Mouse (Mus musculus) erythroblast, embryonic 14.5 days (primary cell): ENCODE results near the gene Sap30. TPM values are rescaled to one million over a fixed set of nuclear protein-coding genes. Genes with fewer than 3 reads are reported as not detected.

Source experiments
- H3K27me3 ChIP-seq: 2 replicates; pipeline ENCODE4 v1.6.1; 2012; ENCODE audit warnings: inconsistent platforms; ENCODE audit not compliant: control insufficient read depth
- H3K36me3 ChIP-seq: 2 replicates; pipeline ENCODE4 v1.6.1; 2012; ENCODE audit warnings: mild to moderate bottlenecking, inconsistent platforms; ENCODE audit not compliant: control insufficient read depth
- H3K4me1 ChIP-seq: 2 replicates; pipeline ENCODE4 v1.6.1; 2012; ENCODE audit warnings: inconsistent platforms; ENCODE audit not compliant: control insufficient read depth
- H3K4me3 ChIP-seq: replicated peaks from 2 replicates; pipeline ENCODE3; 2012; ENCODE audit warnings: moderate library complexity, mild to moderate bottlenecking, inconsistent platforms
- H3K9me3 ChIP-seq: 2 replicates; pipeline ENCODE4 v1.6.1; 2012; ENCODE audit warnings: low read length, inconsistent platforms, mixed read lengths; ENCODE audit not compliant: control insufficient read depth
- GATA1 ChIP-seq: IDR thresholded peaks from 2 replicates; pipeline ENCODE4 v1.6.1; 2012; ENCODE audit warnings: low read length, inconsistent platforms, mixed read lengths
- TAL1 ChIP-seq: IDR thresholded peaks from 3 replicates; pipeline ENCODE4 v1.6.1; 2012; ENCODE audit warnings: low read length, inconsistent platforms, mixed read lengths
- polyA plus RNA-seq: library from polyadenylated mRNA; stranded (reverse); fragments of >175 nt; gene quantifications from 2 replicates; pipeline ENCODE4 v1.2.3, GENCODE M21; 2012

The Sap30 gene
- polyA plus RNA-seq, 1 experiment, result 2.0 TPM

GRCm38 (mm10) chr8:57503641-57504040, 16.0 kb upstream of the Sap30 start:
- peaks cover 38% of the 10 kb centered on the region for H3K4me1 ChIP-seq
- no peak overlapping the region for H3K4me3 ChIP-seq
- H3K9me3 ChIP-seq, result no peaks in the 10 kb centered on the region
- TF ChIP-seq TAL1 (no peak), GATA1 (no peak)
- H3K36me3 ChIP-seq, result peaks cover 12% of the 10 kb centered on the region
- H3K27me3 ChIP-seq, result no peaks in the 10 kb centered on the region

DNA sequence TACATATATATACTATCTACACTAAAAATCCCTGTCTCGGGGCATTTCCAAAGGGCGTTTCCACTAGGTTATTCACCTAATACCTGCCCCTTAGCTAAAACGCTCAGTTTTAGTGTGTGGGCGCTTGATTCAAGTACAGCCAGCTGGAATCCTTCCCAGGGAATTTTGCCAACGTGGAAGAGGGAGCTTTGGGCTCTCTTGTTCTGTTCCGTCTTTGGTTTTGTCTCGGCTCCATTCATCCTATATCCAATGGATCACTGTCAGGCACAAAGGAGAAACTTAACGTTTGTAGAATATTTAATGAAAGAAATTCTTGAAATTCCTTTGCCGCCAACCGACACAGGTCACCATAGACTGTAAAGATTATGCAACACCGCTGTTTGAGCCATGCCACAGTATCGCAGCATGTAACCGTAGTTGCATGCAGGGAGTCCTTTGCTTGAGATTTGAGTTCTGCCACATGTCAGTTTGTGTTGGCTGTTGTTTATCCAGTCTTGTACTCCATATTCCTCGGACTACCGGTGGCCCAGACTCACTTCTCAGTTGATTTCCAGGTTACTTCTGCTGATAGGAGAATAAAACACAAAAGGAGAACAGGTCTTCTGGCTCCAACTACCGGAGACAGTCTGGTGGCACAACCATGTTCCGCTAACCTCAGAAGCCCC, 11.3 kb upstream of the Sap30 start:
- TF ChIP-seq TAL1 (no peak), GATA1 (no peak)
- H3K4me3 ChIP-seq, result no peak overlapping the region
- H3K27me3 ChIP-seq, result no peaks in the 10 kb centered on the region
- peaks cover 2% of the 10 kb centered on the region; the same call in 1 of the 2 replicates for H3K36me3 ChIP-seq
- peaks cover 6% of the 10 kb centered on the region for H3K4me1 ChIP-seq
- H3K9me3 ChIP-seq, result no peaks in the 10 kb centered on the region

- Histone ChIP-seq H3K9me3 (no peaks in the 10 kb centered on the region), H3K36me3 (peaks cover 2% of the 10 kb centered on the region; the same call in 1 of the 2 replicates), H3K4me1 (peaks cover 6% of the 10 kb centered on the region), H3K27me3 (no peaks in the 10 kb centered on the region), H3K4me3 (no peak overlapping the region)
- TF ChIP-seq TAL1 (no peak), GATA1 (no peak)
Observed at GRCm38 (mm10) chr8:57498494-57498846, 10.8 kb upstream of the Sap30 start.

GRCm38 (mm10) chr8:57491873-57492272, 4.2 kb upstream of the Sap30 start:
- Histone ChIP-seq H3K4me3 (no peak overlapping the region), H3K9me3 (no peaks in the 10 kb centered on the region), H3K4me1 (peaks cover 37% of the 10 kb centered on the region), H3K27me3 (no peaks in the 10 kb centered on the region), H3K36me3 (peaks cover 2% of the 10 kb centered on the region; the same call in 1 of the 2 replicates)
- TF ChIP-seq GATA1 (no peak), TAL1 (no peak)

- Histone ChIP-seq H3K36me3 (peaks cover 4% of the 10 kb centered on the region), H3K9me3 (no peaks in the 10 kb centered on the region), H3K4me1 (peaks cover 50% of the 10 kb centered on the region), H3K4me3 (no peak overlapping the region), H3K27me3 (no peaks in the 10 kb centered on the region)
- TF ChIP-seq GATA1 (no peak), TAL1 (no peak)
Observed at GRCm38 (mm10) chr8:57489896-57490295, 2.2 kb upstream of the Sap30 start.

DNA sequence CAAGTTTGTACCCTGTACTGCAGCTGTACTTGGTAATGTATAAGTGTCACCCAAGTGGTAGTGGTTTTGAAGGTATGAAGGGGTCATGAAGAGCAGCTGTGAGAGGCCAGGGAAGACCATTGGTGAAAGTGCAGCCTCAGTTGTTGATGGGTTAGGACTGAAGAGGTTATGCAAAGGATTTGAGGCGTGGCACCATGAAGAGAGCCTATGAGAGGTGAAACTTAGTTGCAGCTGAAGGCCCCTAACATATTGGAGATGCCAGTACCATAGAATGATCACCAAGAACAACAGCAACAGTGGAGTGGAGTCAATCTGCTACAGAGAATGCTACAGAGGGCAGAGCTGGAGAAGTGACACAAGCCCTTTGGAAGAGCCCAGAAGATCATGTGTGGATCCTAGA, 1.7 kb upstream of the Sap30 start:
- H3K4me1 ChIP-seq, result peaks cover 48% of the 10 kb centered on the region
- no peaks in the 10 kb centered on the region for H3K27me3 ChIP-seq
- H3K4me3 ChIP-seq, result no peak overlapping the region
- no peaks in the 10 kb centered on the region for H3K9me3 ChIP-seq
- TF ChIP-seq GATA1 (no peak), TAL1 (no peak)
- H3K36me3 ChIP-seq, result peaks cover 4% of the 10 kb centered on the region

- peaks cover 47% of the 10 kb centered on the region for H3K4me1 ChIP-seq
- TF ChIP-seq TAL1, result no peak
- TF ChIP-seq GATA1, result no peak
- H3K4me3 ChIP-seq, result peak overlapping the region; percentile 96
- no peaks in the 10 kb centered on the region for H3K27me3 ChIP-seq
- H3K9me3 ChIP-seq, result no peaks in the 10 kb centered on the region
- H3K36me3 ChIP-seq, result peaks cover 6% of the 10 kb centered on the region
Observed at GRCm38 (mm10) chr8:57488312-57488765, 679 bp upstream of the Sap30 start.

DNA sequence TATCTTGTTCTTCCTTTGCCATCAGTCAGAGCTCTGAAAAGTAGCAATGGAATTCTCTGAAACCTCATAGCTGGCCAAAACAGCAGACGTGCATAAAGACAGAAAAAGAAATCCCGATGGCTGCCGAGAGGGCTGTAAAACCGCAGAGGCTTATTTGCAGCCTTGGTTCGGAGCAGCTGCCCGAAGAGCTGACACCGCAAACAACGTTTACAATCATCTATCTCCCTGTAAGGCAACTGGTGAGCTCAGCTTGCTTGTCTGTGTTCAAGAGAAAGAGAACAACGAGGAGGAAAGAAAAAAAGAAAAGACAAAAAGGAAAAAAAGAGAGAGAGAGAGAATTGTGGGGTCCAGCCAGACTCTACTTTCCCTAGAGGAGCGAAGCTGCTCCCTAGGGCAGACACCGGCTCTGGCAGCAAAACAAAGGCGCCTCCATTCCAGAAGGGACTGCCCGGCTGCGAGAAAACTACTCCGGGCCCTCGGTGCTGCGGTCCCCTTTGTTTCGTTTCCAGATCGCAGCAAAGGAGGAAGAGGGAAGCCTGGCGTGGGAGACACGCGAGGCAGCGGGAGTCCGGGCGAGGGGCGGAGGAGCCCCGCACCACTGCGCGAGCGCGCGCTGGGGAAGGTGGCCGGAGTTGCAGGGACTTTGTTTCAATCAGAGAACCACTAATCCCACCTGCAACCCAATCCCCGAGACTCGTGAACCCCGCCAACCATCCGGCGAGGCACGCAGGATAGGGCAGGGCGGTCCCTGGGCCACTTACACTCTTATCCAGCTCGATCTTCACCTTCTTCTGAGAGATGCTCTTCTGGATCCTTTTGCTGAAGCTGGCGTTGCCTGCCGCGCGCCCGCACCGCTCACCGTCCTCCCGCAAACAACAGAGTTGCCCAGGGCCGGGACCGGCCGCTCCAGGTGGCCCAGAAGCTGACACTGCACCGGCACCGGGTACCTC, 894 bp downstream of the Sap30 start:
- H3K9me3 ChIP-seq, result no peaks in the 10 kb centered on the region
- TF ChIP-seq TAL1, result no peak
- peak; percentile 45; the same call in 1 of the 2 replicates for TF ChIP-seq GATA1
- H3K4me3 ChIP-seq, result peak overlapping the region; percentile 96
- no peaks in the 10 kb centered on the region for H3K27me3 ChIP-seq
- H3K4me1 ChIP-seq, result peaks cover 40% of the 10 kb centered on the region
- peaks cover 15% of the 10 kb centered on the region for H3K36me3 ChIP-seq

GRCm38 (mm10) chr8:57480606-57481005, 7.1 kb downstream of the Sap30 start:
- TF ChIP-seq TAL1, result no peak
- H3K4me3 ChIP-seq, result no peak overlapping the region
- no peaks in the 10 kb centered on the region for H3K9me3 ChIP-seq
- peaks cover 16% of the 10 kb centered on the region for H3K36me3 ChIP-seq
- H3K4me1 ChIP-seq, result peaks cover 3% of the 10 kb centered on the region
- no peaks in the 10 kb centered on the region for H3K27me3 ChIP-seq
